Mouse (Mus musculus) activated CD4-positive, CD25-positive, alpha-beta regulatory T cell, adult 9 weeks (primary cell): ENCODE results near the gene Ccdc146. TPM values are rescaled to one million over a fixed set of nuclear protein-coding genes. Genes with fewer than 3 reads are reported as not detected.

Experiments used
- polyA plus RNA-seq: library from polyadenylated mRNA; unstranded; fragments of 100-300 nt; shearing (Covaris generic); gene quantifications from one replicate; pipeline ENCODE4 v1.2.1, GENCODE M21; 2017

The Ccdc146 gene
- 0.11 TPM for polyA plus RNA-seq

DNA sequence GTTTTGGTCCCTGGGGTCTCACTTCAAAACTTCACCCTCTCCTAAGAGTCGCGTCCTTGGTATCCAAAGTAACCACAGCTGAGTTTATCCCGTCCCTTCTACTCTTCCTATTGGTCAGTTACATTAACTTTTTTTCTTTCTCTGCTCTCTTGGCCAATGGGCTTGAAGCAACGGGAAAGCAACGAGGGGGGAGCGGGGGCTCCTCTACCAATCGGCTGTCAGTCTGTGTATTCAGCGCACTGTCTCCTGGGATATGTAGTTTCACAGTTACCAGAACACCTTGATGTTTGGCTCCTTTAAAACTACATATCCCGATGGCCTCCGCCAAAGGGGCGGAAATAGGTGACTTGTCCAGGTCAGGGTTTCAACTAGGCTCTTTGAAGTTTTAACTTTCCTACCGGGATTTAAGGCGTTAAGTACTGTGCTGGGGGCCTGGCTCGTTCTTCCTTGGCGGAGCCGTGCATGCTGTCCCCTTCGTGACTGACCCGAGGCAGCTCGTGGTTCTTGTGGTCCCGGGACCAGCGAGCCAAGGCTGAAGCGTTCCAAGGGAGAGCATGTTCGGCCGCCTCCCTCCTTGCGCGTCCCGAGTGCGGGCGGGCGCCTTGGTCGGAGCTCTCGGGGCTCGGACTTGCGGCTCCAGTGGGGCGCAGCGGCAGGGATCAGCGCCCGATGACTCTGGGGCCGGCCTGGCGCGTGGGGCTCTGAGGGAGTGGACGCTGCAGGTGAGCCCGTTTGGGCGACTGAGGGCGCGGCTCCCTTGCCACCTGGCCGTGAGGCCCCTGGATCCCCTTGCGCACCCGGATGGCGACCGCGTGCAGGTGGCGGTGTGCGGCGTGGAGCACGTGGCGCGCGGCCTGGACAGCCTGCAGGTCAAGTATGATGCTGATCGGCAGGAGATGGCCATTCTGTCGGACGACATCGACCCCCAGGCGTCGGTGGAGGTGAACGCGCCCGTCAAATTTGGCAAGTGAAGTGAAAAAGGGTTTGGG, at the start of gene Ccdc146, which contains the start of gene Fam185a:
Gene Ccdc146 (minus strand): TSS at position 64 of the 989 bp plus-strand sequence.
Gene Fam185a (plus strand): TSS at position 345 of the 989 bp plus-strand sequence.

DNA sequence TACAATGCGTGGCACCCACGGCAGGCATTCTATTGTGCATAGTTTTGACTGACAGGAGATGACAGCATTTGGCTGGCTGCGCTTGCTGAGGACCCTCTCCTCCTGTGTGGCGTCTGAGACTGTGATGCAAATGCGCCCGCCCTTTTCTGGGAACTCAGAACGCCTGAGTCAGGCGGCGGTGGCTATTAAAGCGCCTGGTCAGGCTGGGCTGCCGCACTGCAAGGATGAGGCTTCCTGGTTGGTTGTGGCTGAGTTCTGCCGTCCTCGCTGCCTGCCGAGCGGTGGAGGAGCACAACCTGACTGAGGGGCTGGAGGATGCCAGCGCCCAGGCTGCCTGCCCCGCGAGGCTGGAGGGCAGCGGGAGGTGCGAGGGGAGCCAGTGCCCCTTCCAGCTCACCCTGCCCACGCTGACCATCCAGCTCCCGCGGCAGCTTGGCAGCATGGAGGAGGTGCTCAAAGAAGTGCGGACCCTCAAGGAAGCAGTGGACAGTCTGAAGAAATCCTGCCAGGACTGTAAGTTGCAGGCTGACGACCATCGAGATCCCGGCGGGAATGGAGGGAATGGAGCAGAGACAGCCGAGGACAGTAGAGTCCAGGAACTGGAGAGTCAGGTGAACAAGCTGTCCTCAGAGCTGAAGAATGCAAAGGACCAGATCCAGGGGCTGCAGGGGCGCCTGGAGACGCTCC, 51.8 kb downstream of the Ccdc146 start, which contains the start of gene Fgl2:
Gene Fgl2 (plus strand): TSS at position 150 of the 687 bp plus-strand sequence.

Other genes with a start within 250 kb of the Ccdc146 start
- 44.8 TPM for gene Gsap, start 238.4 kb downstream of the Ccdc146 start, polyA plus RNA-seq
- 58.0 TPM for gene Fgl2, start 52.0 kb downstream of the Ccdc146 start, polyA plus RNA-seq
- 3.2 TPM for gene Fam185a, start 281 bp upstream of the Ccdc146 start, polyA plus RNA-seq
- not detected for gene Lrrc17, start 118.9 kb upstream of the Ccdc146 start, polyA plus RNA-seq
- not detected for gene Fbxl13, start 221.0 kb upstream of the Ccdc146 start, polyA plus RNA-seq
- gene Armc10, start 221.1 kb upstream of the Ccdc146 start, polyA plus RNA-seq: 26.7 TPM